Mouse (Mus musculus) kidney, postnatal 0 days (tissue): Measurements from ENCODE around the gene Lgals12. TPM values are rescaled to one million over a fixed set of nuclear protein-coding genes. Genes with fewer than 3 reads are reported as not detected.

Experiments used
- ATAC-seq: fragments of 200-750 bp; cut with Nextera tagmentation; replicated peaks from 2 replicates; pipeline ENCODE4 v1.8.0; 2017; ENCODE audit warnings: low read depth, moderate number of reproducible peaks, moderate TSS enrichment, moderate library complexity; ENCODE audit not compliant: low FRiP score
- DNase-seq: peaks from one replicate; pipeline ENCODE4 v3.0.0-alpha.2; 2016; ENCODE audit warnings: low spot score
- H3K27ac ChIP-seq: fragments of 300-500 bp; sonication (generic); 2 replicates; pipeline ENCODE4 v1.5.1; 2014; ENCODE audit warnings: mild to moderate bottlenecking
- H3K27me3 ChIP-seq: fragments of 300-500 bp; sonication (generic); 2 replicates; pipeline ENCODE4 v1.6.1; 2014; ENCODE audit warnings: low read length, mixed read lengths; ENCODE audit not compliant: insufficient read depth
- H3K36me3 ChIP-seq: fragments of 300-500 bp; sonication (generic); 2 replicates; pipeline ENCODE4 v1.6.1; 2014; ENCODE audit warnings: low read length, mixed read lengths; ENCODE audit not compliant: insufficient read depth
- H3K4me1 ChIP-seq: fragments of 300-500 bp; sonication (generic); replicated peaks from 2 replicates; pipeline ENCODE4 v1.6.1; 2014; ENCODE audit warnings: antibody characterized with exemption, low read length, mixed read lengths; ENCODE audit not compliant: insufficient read depth
- H3K4me2 ChIP-seq: fragments of 300-500 bp; sonication (generic); 2 replicates; pipeline ENCODE4 v1.6.1; 2014; ENCODE audit warnings: mild to moderate bottlenecking, low read length, moderate library complexity, mixed read lengths
- H3K4me3 ChIP-seq: fragments of 300-500 bp; sonication (generic); replicated peaks from 2 replicates; pipeline ENCODE4 v1.5.1; 2014; ENCODE audit warnings: low read depth, low read length
- H3K9ac ChIP-seq: fragments of 300-500 bp; sonication (generic); 2 replicates; pipeline ENCODE4 v1.6.1; 2014; ENCODE audit warnings: low read depth, low read length
- H3K9me3 ChIP-seq: fragments of 300-500 bp; sonication (generic); replicated peaks from 2 replicates; pipeline ENCODE4 v1.6.1; 2016; ENCODE audit warnings: low read length, inconsistent platforms, mixed read lengths
- CTCF ChIP-seq: IDR thresholded peaks from 2 replicates; pipeline ENCODE4 v1.5.1; 2016; ENCODE audit warnings: antibody characterized with exemption, low read depth, mild to moderate bottlenecking, moderate library complexity
- WGBS: fragments of 180-500 bp; shearing (Covaris S2); extraction: QIAGEN DNeasy Blood & Tissue Kit; methylation state at CpG from one replicate; pipeline ENCODE4 v1.1.7; 2014; 5-methylcytosine and 5-hydroxymethylcytosine counted together
- polyA plus RNA-seq: library from polyadenylated mRNA; unstranded; fragments of >200 nt; fragmentation: Nextera tagmentation; extraction: Ambion mirVana; gene quantifications from 2 replicates; pipeline ENCODE4 v1.2.1, GENCODE M21; 2015

The Lgals12 gene
- polyA plus RNA-seq, 1 experiment from 2014 or later: 1.8 TPM

- no peak overlapping the region for H3K4me3 ChIP-seq
- no peaks in the 10 kb centered on the region for H3K9me3 ChIP-seq
- WGBS: 83% methylated on average over 5 of the region's 5 CpGs
- H3K9ac ChIP-seq: no peak overlapping the region
- no peak for TF ChIP-seq CTCF
- no peaks in the 10 kb centered on the region for H3K4me1 ChIP-seq
- no peaks in the 10 kb centered on the region for H3K36me3 ChIP-seq
- DNase-seq (no peak), ATAC-seq (no peak)
- no peak overlapping the region for H3K27ac ChIP-seq
- H3K4me2 ChIP-seq: no peak overlapping the region
- no peaks in the 10 kb centered on the region for H3K27me3 ChIP-seq
Measured at GRCm38 (mm10) chr19:7569650-7570049, 37.3 kb downstream of the Lgals12 start.

- no peak overlapping the region for H3K4me2 ChIP-seq
- H3K27me3 ChIP-seq: no peaks in the 10 kb centered on the region
- H3K4me3 ChIP-seq: no peak overlapping the region
- 6% methylated on average over 3 of the region's 3 CpGs for WGBS
- no peak for ATAC-seq
- H3K9me3 ChIP-seq: no peaks in the 10 kb centered on the region
- H3K4me1 ChIP-seq: no peaks in the 10 kb centered on the region
- no peak overlapping the region for H3K27ac ChIP-seq
- DNase-seq: peak; percentile 63
- no peak overlapping the region for H3K9ac ChIP-seq
- no peak for TF ChIP-seq CTCF
- no peaks in the 10 kb centered on the region for H3K36me3 ChIP-seq
Measured at GRCm38 (mm10) chr19:7568364-7568763, 38.6 kb downstream of the Lgals12 start.

- Histone ChIP-seq H3K4me3 (no peak overlapping the region), H3K9me3 (no peaks in the 10 kb centered on the region), H3K27me3 (no peaks in the 10 kb centered on the region), H3K4me1 (no peaks in the 10 kb centered on the region), H3K27ac (no peak overlapping the region), H3K4me2 (no peak overlapping the region), H3K9ac (no peak overlapping the region), H3K36me3 (no peaks in the 10 kb centered on the region)
- 81% methylated on average over 3 of the region's 3 CpGs for WGBS
- no peak for TF ChIP-seq CTCF
- DNase-seq (no peak), ATAC-seq (no peak)
Measured at GRCm38 (mm10) chr19:7566826-7567225, 40.2 kb downstream of the Lgals12 start.

- H3K9ac ChIP-seq: no peak overlapping the region
- H3K4me2 ChIP-seq: no peak overlapping the region
- no peak for TF ChIP-seq CTCF
- H3K4me3 ChIP-seq: no peak overlapping the region
- no peaks in the 10 kb centered on the region for H3K4me1 ChIP-seq
- DNase-seq (no peak), ATAC-seq (no peak)
- no peaks in the 10 kb centered on the region for H3K9me3 ChIP-seq
- 70% methylated on average over 1 of the region's 1 CpGs for WGBS
- H3K27me3 ChIP-seq: no peaks in the 10 kb centered on the region
- H3K36me3 ChIP-seq: no peaks in the 10 kb centered on the region
- H3K27ac ChIP-seq: no peak overlapping the region
Measured at GRCm38 (mm10) chr19:7564457-7564856, 42.5 kb downstream of the Lgals12 start.

- no peaks in the 10 kb centered on the region for H3K4me1 ChIP-seq
- H3K9ac ChIP-seq: no peak overlapping the region
- TF ChIP-seq CTCF: no peak
- no peaks in the 10 kb centered on the region for H3K36me3 ChIP-seq
- DNase-seq (no peak), ATAC-seq (no peak)
- no peaks in the 10 kb centered on the region for H3K9me3 ChIP-seq
- WGBS: 80% methylated on average over 2 of the region's 2 CpGs
- no peak overlapping the region for H3K4me2 ChIP-seq
- H3K4me3 ChIP-seq: no peak overlapping the region
- no peak overlapping the region for H3K27ac ChIP-seq
- H3K27me3 ChIP-seq: no peaks in the 10 kb centered on the region
Measured at GRCm38 (mm10) chr19:7563676-7564075, 43.3 kb downstream of the Lgals12 start.

- Histone ChIP-seq H3K4me3 (no peak overlapping the region), H3K9me3 (no peaks in the 10 kb centered on the region), H3K27ac (no peak overlapping the region), H3K27me3 (no peaks in the 10 kb centered on the region), H3K4me2 (no peak overlapping the region), H3K9ac (no peak overlapping the region), H3K4me1 (peaks cover 5% of the 10 kb centered on the region; the same call in 1 of the 2 replicates), H3K36me3 (no peaks in the 10 kb centered on the region)
- DNase-seq (no peak), ATAC-seq (no peak)
- TF ChIP-seq CTCF: no peak
- 76% methylated on average over 10 of the region's 10 CpGs for WGBS
Measured at GRCm38 (mm10) chr19:7562601-7563129, 44.3 kb downstream of the Lgals12 start.

GRCm38 (mm10) chr19:7561456-7561855 lies 45.5 kb downstream of the Lgals12 start:
- Histone ChIP-seq H3K36me3 (no peaks in the 10 kb centered on the region), H3K4me3 (no peak overlapping the region), H3K9me3 (no peaks in the 10 kb centered on the region), H3K4me1 (peaks cover 5% of the 10 kb centered on the region; the same call in 1 of the 2 replicates), H3K27me3 (no peaks in the 10 kb centered on the region), H3K27ac (no peak overlapping the region), H3K9ac (no peak overlapping the region), H3K4me2 (no peak overlapping the region)
- ATAC-seq (no peak), DNase-seq (no peak)
- 68% methylated on average over 3 of the region's 3 CpGs for WGBS
- no peak for TF ChIP-seq CTCF
